Mouse (Mus musculus) cerebellum, adult 9-11 months (tissue): ENCODE measurements around the gene Abi3bp.

Experiments used
- DNase-seq: peaks from one replicate; pipeline ENCODE4 v3.0.0; 2022

Abi3bp gene

GRCm38 (mm10) chr16:56518024-56518423 lies 40.3 kb downstream of the Abi3bp start:
- no peak for DNase-seq

GRCm38 (mm10) chr16:56524359-56524758 lies 46.7 kb downstream of the Abi3bp start:
- no peak for DNase-seq

- DNase-seq = peak; percentile 28
These were observed 48.8 kb downstream of the Abi3bp start for GRCm38 (mm10) chr16:56526482-56526881.

- DNase-seq = no peak
These were observed 50.5 kb downstream of the Abi3bp start for GRCm38 (mm10) chr16:56528079-56528688.

- no peak for DNase-seq
These were observed 101.9 kb downstream of the Abi3bp start for GRCm38 (mm10) chr16:56579536-56579935.

GRCm38 (mm10) chr16:56593581-56593980 lies 115.9 kb downstream of the Abi3bp start:
- no peak for DNase-seq

GRCm38 (mm10) chr16:56594866-56595265 lies 117.2 kb downstream of the Abi3bp start:
- DNase-seq = no peak

- no peak for DNase-seq
These were observed 120.7 kb downstream of the Abi3bp start for GRCm38 (mm10) chr16:56598427-56598826.

- DNase-seq = no peak
These were observed 124.7 kb downstream of the Abi3bp start for GRCm38 (mm10) chr16:56602394-56602793.

GRCm38 (mm10) chr16:56610572-56610971 lies 132.9 kb downstream of the Abi3bp start:
- no peak for DNase-seq

- no peak for DNase-seq
These were observed 133.6 kb downstream of the Abi3bp start for GRCm38 (mm10) chr16:56611096-56611867.

- no peak for DNase-seq
These were observed 160.9 kb downstream of the Abi3bp start for GRCm38 (mm10) chr16:56638544-56638943.

GRCm38 (mm10) chr16:56645251-56645650 lies 167.6 kb downstream of the Abi3bp start:
- no peak for DNase-seq

GRCm38 (mm10) chr16:56646382-56647172 lies 168.9 kb downstream of the Abi3bp start:
- no peak for DNase-seq

- DNase-seq = no peak
These were observed 177.7 kb downstream of the Abi3bp start for GRCm38 (mm10) chr16:56655193-56655910.

- DNase-seq = no peak
These were observed 181.2 kb downstream of the Abi3bp start for GRCm38 (mm10) chr16:56658866-56659265.

- no peak for DNase-seq
These were observed 191.8 kb downstream of the Abi3bp start for GRCm38 (mm10) chr16:56669520-56669919.

- no peak for DNase-seq
These were observed 193.3 kb downstream of the Abi3bp start for GRCm38 (mm10) chr16:56670941-56671340.

- no peak for DNase-seq
These were observed 195.7 kb downstream of the Abi3bp start for GRCm38 (mm10) chr16:56673420-56673819.

- peak; percentile 5 for DNase-seq
These were observed 199.5 kb downstream of the Abi3bp start for GRCm38 (mm10) chr16:56677146-56677545.

GRCm38 (mm10) chr16:56681010-56681645 lies 203.4 kb downstream of the Abi3bp start:
- DNase-seq = no peak

- DNase-seq = no peak
These were observed 209.1 kb downstream of the Abi3bp start for GRCm38 (mm10) chr16:56686747-56687146.
